Mouse (Mus musculus) stomach, embryonic 14.5 days (tissue): Measurements from ENCODE around the gene Ech1. TPM values are rescaled to one million over a fixed set of nuclear protein-coding genes. Genes with fewer than 3 reads are reported as not detected.
A peak's percentile ranks its signal among the peaks of the same experiment; 100 is the strongest.

Experiments
- ATAC-seq: fragments of 200-750 bp; cut with Nextera tagmentation; 2 replicates; pipeline ENCODE4 v1.8.0; 2017; ENCODE audit warnings: low read depth, moderate TSS enrichment; ENCODE audit not compliant: insufficient number of reproducible peaks, insufficient read depth, low FRiP score
- H3K27ac ChIP-seq: fragments of 300-500 bp; sonication (generic); 2 replicates; pipeline ENCODE4 v1.5.1; 2014; ENCODE audit warnings: mild to moderate bottlenecking, low read length, moderate library complexity, mixed read lengths
- H3K27me3 ChIP-seq: fragments of 300-500 bp; sonication (generic); 2 replicates; pipeline ENCODE4 v1.6.1; 2014; ENCODE audit warnings: low read length, control low read depth, mixed read lengths; ENCODE audit not compliant: control insufficient read depth, insufficient read depth
- H3K36me3 ChIP-seq: fragments of 300-500 bp; sonication (generic); 2 replicates; pipeline ENCODE4 v1.6.1; 2014; ENCODE audit warnings: mild to moderate bottlenecking, control low read depth, low read length, moderate library complexity, mixed read lengths; ENCODE audit not compliant: control insufficient read depth, insufficient read depth
- H3K4me1 ChIP-seq: fragments of 300-500 bp; sonication (generic); 2 replicates; pipeline ENCODE4 v1.6.1; 2014; ENCODE audit warnings: low read length, control low read depth, mixed read lengths; ENCODE audit not compliant: control insufficient read depth, insufficient read depth
- H3K4me2 ChIP-seq: fragments of 300-500 bp; sonication (generic); replicated peaks from 2 replicates; pipeline ENCODE4 v1.6.1; 2014; ENCODE audit warnings: low read depth, low read length, control low read depth
- H3K4me3 ChIP-seq: fragments of 300-500 bp; sonication (generic); 2 replicates; pipeline ENCODE4 v1.5.1; 2014; ENCODE audit warnings: low read depth, low read length, control low read depth
- H3K9ac ChIP-seq: fragments of 300-500 bp; sonication (generic); replicated peaks from 2 replicates; pipeline ENCODE4 v1.6.1; 2014; ENCODE audit warnings: low read depth, mild to moderate bottlenecking, control low read depth, low read length, moderate library complexity, mixed read lengths
- H3K9me3 ChIP-seq: fragments of 300-500 bp; sonication (generic); 2 replicates; pipeline ENCODE4 v1.6.1; 2016; ENCODE audit warnings: low read depth, low read length, control low read depth; ENCODE audit not compliant: control insufficient read depth
- WGBS: fragments of 180-500 bp; shearing (Covaris S2); extraction: QIAGEN DNeasy Blood & Tissue Kit; methylation state at CpG from one replicate; pipeline ENCODE4 v1.1.7; 2014; 5-methylcytosine and 5-hydroxymethylcytosine counted together
- polyA plus RNA-seq: library from polyadenylated mRNA; unstranded; fragments of >200 nt; fragmentation: Nextera tagmentation; extraction: Ambion mirVana; gene quantifications from 2 replicates; pipeline ENCODE4 v1.2.1, GENCODE M21; 2014

Ech1 gene
- 172 and 179 TPM in 2 replicates for polyA plus RNA-seq

DNA sequence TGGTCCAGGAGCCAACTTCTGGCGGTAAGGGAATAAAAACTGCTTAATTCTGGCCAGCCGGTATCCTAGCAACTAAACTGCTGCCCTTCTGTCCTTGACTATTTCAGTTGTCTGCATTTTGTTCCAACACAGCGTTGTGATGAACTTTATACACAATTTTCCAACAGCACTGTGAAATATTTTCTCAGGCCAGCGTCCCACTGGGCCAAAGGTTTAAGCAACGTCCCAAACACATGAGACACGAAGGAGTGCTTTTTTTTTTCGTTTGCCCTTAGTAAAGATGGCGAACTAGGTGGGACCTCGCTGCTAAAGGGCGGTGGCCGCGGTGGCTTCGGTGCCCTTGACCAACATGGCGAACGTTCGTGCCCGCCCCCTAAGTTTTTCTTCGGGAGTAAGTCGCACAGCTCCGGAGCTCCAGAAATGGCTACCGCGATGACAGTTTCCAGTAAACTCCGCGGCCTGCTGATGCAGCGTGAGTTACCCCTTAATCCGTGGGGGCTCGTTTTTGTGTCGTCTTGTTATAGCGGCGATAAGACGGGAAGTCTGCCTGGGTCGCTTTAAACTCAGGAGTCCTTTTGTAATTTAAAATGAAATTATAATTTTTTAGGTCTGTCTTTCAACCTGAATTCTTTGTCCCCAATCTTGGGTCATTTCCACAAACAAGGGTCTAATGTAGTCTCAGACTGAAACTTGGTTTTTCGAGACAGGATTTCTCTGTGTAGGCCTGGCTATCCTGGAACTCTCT is at the start of gene Ech1:
Gene Ech1 (plus strand): TSS at position 277 of the 745 bp plus-strand sequence.
- H3K27ac ChIP-seq, result peak within 1 kb of the TSS; percentile 85
- ATAC-seq, result peak; percentile 79
- 3% methylated on average over 33 of the region's 33 CpGs for WGBS

DNA sequence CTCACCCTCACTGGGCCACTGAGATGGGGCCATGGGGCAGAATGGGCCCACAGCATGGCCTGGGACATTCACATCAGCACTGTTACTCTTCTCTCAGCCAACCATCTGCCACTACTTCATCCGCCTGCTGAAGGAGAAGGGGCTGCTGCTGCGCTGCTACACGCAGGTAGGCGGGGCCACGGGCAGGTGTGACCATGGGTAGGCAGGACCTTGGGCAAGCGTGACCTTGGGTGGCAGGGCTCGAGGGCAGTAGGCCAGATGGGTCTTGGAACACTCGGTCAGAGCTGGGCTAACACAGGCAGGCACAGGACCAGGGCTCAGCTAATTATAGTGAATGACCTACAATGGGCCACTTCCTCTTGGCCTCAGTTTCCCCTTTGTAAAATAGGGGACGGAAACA is 46.2 kb upstream of the Ech1 start:
- H3K9ac ChIP-seq, result no peak overlapping the region
- H3K27me3 ChIP-seq, result no peaks in the 10 kb centered on the region
- H3K9me3 ChIP-seq, result no peaks in the 10 kb centered on the region
- ATAC-seq, result no peak
- peaks cover 5% of the 10 kb centered on the region; the same call in 1 of the 2 replicates for H3K4me1 ChIP-seq
- no peak overlapping the region for H3K4me2 ChIP-seq
- H3K4me3 ChIP-seq, result no peak overlapping the region
- no peak overlapping the region for H3K27ac ChIP-seq
- WGBS, result 77% methylated on average over 9 of the region's 9 CpGs
- H3K36me3 ChIP-seq, result peaks cover 9% of the 10 kb centered on the region

More for the DNA sequence above, at the start of gene Ech1:
- H3K4me1 ChIP-seq, result 0 out of 2 replicates have a peak, but pooled peaks cover 9% of the 10 kb centered on the region
- peak within 1 kb of the TSS; percentile 49 for H3K4me2 ChIP-seq
- peak within 1 kb of the TSS; percentile 41 for H3K9ac ChIP-seq
- H3K9me3 ChIP-seq, result no peaks in the 10 kb centered on the region
- no peaks in the 10 kb centered on the region for H3K27me3 ChIP-seq
- peaks cover 31% of the 10 kb centered on the region for H3K36me3 ChIP-seq
- H3K4me3 ChIP-seq, result peak within 1 kb of the TSS; percentile 45

DNA sequence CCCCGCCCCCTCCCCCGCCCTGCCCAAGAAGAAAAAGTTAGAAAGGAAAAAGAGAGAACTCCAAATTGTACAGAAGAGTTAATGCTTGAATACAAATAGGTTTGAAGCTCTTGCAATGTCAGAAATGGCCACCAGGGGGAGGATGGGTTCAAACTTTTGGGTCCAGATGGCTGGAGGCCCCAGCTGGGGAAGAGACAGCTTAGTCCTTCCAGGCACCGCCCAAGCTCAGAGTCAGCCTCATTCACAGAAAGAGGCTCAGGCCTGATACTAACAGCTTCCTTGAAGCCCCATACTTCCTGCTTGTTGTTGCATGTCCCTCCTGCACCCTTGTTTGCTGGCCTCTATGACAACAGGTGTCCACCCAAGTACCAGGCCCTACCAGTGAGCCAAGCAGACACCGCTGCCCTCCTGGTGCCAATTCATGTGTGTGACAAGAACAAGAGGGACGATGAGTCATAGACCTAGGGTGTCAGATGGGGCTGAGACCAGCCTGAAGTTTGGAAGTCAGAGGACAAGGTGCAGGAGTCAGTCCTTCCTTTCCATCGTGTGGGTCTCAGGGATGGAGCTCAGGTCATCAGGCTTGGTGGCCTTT is 44.9 kb upstream of the Ech1 start:
- Histone ChIP-seq H3K9me3 (no peaks in the 10 kb centered on the region), H3K4me1 (peaks cover 5% of the 10 kb centered on the region; the same call in 1 of the 2 replicates), H3K36me3 (peaks cover 12% of the 10 kb centered on the region), H3K27ac (peak overlapping the region; percentile 55; the same call in 1 of the 2 replicates), H3K9ac (no peak overlapping the region), H3K4me2 (no peak overlapping the region), H3K4me3 (no peak overlapping the region), H3K27me3 (no peaks in the 10 kb centered on the region)
- WGBS, result 39% methylated on average over 6 of the region's 6 CpGs
- peak; percentile 70; the same call in 1 of the 2 replicates for ATAC-seq

DNA sequence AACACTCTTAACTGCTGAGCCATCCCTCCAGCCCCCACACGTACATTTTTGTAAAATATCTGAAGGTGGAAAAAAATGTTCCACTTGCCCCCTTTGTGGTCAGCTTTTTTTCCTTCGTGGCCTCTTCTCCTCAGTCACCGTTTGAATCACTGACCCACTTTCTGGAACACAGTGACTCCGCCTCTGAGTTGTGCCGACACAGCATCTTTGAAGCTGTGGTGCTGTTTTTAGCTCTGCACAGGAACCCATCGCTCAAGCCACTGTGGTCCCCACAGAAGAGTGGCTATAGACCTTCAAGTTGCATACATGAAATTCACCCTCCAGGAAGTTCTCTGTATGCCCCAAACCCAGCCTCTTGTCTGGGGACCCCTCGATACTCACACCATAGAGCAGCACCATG is 44.2 kb upstream of the Ech1 start:
- H3K36me3 ChIP-seq, result peaks cover 12% of the 10 kb centered on the region

DNA sequence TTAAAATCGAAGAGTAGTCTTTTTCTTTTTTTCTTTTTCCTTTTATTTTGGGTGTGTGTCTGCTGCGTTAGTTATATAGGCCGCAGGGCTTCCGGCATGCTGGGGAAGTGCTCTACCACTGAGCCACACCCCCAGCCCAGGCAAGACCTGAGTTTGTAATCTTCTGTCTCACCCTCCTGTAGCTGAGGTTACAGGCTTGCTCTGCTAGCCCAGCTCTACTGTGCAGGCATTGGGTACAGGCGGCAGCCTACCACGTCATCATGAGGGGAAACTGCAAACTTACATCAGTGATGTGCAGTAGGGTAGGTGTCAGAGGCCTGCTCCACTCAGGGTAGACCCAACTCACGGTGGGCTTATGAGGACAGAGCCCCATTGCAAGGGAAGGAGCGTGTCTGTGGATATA is 43.8 kb upstream of the Ech1 start:
- 90% methylated on average over 8 of the region's 8 CpGs for WGBS
- H3K36me3 ChIP-seq, result peaks cover 15% of the 10 kb centered on the region
- no peak for ATAC-seq
- no peaks in the 10 kb centered on the region for H3K9me3 ChIP-seq
- peaks cover 5% of the 10 kb centered on the region; the same call in 1 of the 2 replicates for H3K4me1 ChIP-seq
- no peaks in the 10 kb centered on the region for H3K27me3 ChIP-seq
- no peak overlapping the region for H3K4me2 ChIP-seq
- H3K27ac ChIP-seq, result no peak overlapping the region
- no peak overlapping the region for H3K9ac ChIP-seq
- H3K4me3 ChIP-seq, result no peak overlapping the region

More for the DNA sequence above, 44.2 kb upstream of the Ech1 start:
- WGBS, result 76% methylated on average over 7 of the region's 7 CpGs
- Histone ChIP-seq H3K9me3 (no peaks in the 10 kb centered on the region), H3K4me2 (no peak overlapping the region), H3K4me1 (peaks cover 5% of the 10 kb centered on the region; the same call in 1 of the 2 replicates), H3K27me3 (no peaks in the 10 kb centered on the region), H3K9ac (no peak overlapping the region), H3K27ac (no peak overlapping the region; the same call in 1 of the 2 replicates), H3K4me3 (no peak overlapping the region)
- ATAC-seq, result no peak

DNA sequence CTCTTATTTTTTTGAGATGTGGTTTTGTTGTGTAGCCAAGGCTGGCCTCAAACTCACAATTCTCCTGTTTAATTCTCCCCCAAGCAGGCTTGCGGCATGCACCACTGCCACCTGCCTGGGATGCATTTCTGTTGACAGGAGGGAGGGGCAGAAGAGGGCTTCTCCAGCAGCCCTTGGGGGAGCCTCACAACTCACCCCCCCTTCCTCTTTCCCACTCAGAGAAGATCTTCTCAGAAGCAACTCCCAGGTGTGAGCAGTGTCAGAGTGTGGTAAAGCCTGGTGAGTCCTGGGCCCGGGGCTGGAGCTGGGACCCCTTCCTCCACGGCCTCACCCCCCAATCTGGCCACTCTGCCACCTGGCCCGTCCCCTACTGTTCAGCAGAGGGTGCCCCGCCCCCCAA is 39.9 kb upstream of the Ech1 start:
- H3K4me2 ChIP-seq, result no peak overlapping the region
- no peaks in the 10 kb centered on the region for H3K9me3 ChIP-seq
- peaks cover 8% of the 10 kb centered on the region for H3K36me3 ChIP-seq
- no peak for ATAC-seq
- H3K27ac ChIP-seq, result no peak overlapping the region
- H3K9ac ChIP-seq, result no peak overlapping the region
- H3K27me3 ChIP-seq, result no peaks in the 10 kb centered on the region
- H3K4me1 ChIP-seq, result peaks cover 18% of the 10 kb centered on the region
- 77% methylated on average over 5 of the region's 5 CpGs for WGBS
- no peak overlapping the region for H3K4me3 ChIP-seq

DNA sequence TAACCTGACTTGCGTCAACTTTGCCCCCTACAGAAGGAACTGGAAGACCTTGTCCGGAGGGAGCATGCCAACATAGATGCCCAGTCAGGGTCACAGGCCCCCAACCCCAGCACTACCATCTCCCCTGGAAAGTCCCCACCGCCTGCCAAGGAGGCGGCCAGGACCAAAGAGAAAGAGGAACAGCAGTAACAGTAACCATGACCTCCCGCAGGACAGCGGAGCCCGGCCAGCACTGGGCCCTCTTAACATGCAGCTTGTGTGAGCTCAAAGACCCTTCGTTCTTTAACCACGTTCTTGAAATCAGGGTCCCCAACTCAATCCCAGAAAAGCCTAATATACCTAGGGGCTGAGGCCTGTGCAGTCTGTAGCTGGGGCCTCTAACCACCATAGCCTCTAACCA is 37.1 kb upstream of the Ech1 start:
- no peak for ATAC-seq
- H3K27ac ChIP-seq, result no peak overlapping the region
- no peaks in the 10 kb centered on the region for H3K27me3 ChIP-seq
- H3K9me3 ChIP-seq, result no peaks in the 10 kb centered on the region
- WGBS, result 95% methylated on average over 9 of the region's 9 CpGs
- H3K4me2 ChIP-seq, result no peak overlapping the region
- H3K36me3 ChIP-seq, result peaks cover 8% of the 10 kb centered on the region
- no peak overlapping the region for H3K4me3 ChIP-seq
- H3K4me1 ChIP-seq, result peaks cover 19% of the 10 kb centered on the region
- H3K9ac ChIP-seq, result no peak overlapping the region

DNA sequence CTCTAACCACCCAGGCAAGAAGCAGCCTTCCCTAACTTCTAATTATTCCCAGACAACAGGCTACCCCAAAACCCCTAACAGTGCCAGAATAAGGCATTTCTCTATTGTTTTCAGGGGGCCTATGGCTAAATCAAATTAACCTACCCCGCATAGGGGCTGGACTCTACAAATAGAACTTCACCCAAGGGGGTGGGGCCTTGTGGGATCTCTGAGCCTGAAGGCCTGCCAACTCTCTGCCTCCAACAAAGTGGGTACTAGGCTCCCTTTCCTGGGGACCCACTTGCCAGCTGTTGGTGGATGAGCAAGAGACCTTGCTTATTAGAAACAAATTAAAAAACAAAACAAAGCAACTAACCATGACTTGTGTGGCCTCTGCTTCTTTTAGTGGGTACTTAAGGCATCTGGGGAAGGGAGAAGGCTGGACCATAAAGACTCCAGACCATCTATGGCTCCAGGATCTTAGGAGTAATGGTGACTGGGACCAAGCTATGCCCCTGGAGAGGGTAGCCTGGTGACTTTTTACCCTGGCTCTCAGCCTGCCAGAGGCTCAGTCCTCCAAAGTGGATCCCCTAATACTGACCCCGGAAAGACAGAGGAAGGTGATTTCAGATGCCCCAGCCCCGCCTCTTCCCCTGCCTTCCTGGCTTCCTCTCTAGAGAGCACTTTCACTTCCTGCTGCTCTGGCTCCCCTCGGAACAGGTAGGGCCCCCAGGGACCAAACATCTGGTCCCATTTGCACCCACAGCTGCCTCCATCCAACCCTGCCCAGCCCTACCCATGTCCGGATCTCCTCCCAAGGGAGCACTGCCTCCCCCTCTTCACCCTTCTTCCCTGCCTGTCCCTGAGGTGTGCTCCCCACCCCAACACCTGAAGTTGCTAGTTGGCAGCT is 36.5 kb upstream of the Ech1 start, which contains the start of gene Rinl:
Gene Rinl (plus strand): TSS at position 663 of the 889 bp plus-strand sequence.
- no peak within 1 kb of the TSS for H3K4me3 ChIP-seq
- H3K4me1 ChIP-seq, result peaks cover 19% of the 10 kb centered on the region
- WGBS, result 44% methylated on average over 5 of the region's 5 CpGs
- H3K27me3 ChIP-seq, result no peaks in the 10 kb centered on the region
- no peak within 1 kb of the TSS for H3K4me2 ChIP-seq
- peak within 1 kb of the TSS; percentile 44; the same call in 1 of the 2 replicates for H3K27ac ChIP-seq
- no peak within 1 kb of the TSS for H3K9ac ChIP-seq
- no peaks in the 10 kb centered on the region for H3K9me3 ChIP-seq
- no peak for ATAC-seq
- H3K36me3 ChIP-seq, result peaks cover 6% of the 10 kb centered on the region
